Mouse (Mus musculus) telencephalon, adult 2 months (tissue): ENCODE data around the gene Gm4969.

Source experiments
- DNase-seq: peaks from one replicate; pipeline ENCODE4 v3.0.0-alpha.2; 2011; ENCODE audit warnings: low read depth, low spot score

Gene Gm4969

DNA sequence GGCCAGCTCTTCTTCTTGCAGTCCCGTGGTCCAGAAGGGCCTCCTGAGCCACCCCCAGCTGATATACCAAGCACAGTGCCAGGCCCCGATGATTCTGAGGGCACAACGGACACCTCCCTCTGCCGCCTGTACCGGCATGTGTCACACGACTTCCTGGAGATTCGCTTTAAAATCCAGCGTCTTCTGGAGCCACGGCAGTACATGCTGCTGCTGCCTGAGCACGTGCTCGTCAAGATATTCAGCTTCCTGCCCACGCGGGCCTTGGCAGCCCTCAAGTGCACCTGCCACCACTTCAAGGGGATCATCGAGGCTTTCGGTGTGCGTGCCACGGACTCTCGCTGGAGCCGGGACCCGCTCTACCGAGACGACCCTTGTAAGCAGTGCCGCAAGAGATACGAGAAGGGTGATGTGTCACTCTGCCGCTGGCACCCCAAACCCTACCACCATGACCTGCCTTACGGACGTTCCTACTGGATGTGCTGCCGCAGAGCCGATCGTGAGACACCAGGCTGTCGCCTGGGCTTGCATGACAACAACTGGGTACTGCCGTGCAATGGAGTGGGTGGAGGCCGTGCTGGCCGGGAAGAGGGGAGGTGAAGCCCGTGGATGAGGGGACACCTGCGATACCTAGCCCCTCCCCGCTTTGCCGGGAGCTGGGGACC is 18.6 kb upstream of the Gm4969 start:
- peak; percentile 53 for DNase-seq

- DNase-seq: no peak
These were observed 18.0 kb upstream of the Gm4969 start for GRCm38 (mm10) chr7:19136168-19136567.

DNA sequence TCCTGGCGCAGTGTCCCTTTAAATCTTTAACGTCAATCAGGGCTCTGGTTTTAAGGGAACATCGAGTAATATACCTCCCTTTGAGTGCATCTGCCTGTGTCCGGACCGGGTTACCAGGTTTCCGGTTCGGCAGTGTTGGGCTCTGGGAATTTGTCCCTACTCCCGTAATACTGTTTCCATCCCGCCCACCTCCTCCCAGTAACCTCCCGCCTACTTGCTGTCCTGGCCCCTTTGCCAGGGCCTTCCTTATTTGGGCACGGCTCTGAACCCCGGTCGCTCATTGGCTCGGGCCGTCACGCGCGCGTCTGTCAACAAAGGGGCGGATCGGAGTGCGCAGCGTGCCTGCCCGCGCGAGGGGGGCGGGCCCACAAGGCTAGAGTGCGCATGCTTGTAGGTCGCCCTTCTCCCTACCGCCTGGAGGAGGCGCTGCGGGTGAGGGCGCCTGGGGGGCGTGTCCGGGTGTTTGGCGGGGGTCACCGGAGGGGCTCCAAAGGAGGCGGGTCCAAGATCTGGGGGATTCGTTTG is 13.2 kb upstream of the Gm4969 start:
- peak; percentile 98 for DNase-seq

GRCm38 (mm10) chr7:19130657-19131056 is 12.5 kb upstream of the Gm4969 start:
- DNase-seq: no peak

DNA sequence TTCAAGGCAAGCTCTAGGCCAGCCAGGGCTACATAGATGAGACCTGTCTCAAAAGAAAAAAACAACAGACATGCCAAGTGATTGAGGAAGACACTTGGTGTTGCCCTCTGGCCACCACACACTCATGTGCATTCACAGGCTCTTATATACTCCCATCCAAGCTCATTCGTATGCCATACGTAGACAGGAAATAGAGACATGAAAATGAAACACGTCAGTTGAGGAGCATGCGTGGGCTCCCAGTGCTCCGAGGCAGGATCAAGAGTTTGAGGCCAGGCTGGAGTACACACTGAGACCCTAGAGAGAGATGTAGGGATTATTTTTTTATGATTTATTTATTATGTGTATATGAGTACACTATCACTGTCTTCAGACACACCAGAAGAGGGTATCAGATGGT is 11.2 kb upstream of the Gm4969 start:
- DNase-seq: no peak

DNA sequence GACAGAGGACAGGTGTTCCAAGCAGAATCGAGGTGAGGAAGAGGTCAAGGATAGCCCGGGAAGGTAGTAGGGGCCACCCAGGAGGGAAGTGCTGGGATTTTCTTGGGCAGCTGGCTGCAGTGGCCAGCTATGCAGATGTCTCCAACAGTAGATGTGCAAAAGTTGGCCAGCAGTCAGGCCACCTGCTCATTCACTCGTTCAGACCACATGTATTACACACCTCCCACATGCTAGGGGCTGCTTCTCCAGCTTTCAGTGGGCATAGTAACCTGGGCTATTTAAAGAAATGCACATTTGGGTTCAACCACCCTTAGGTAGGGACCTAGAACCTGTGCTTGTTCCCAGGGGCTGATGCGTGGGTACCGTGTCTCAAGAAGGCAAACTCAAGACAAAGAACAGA is 9.6 kb upstream of the Gm4969 start:
- no peak for DNase-seq

- no peak for DNase-seq
These were observed 6.5 kb upstream of the Gm4969 start for GRCm38 (mm10) chr7:19124713-19125112.

DNA sequence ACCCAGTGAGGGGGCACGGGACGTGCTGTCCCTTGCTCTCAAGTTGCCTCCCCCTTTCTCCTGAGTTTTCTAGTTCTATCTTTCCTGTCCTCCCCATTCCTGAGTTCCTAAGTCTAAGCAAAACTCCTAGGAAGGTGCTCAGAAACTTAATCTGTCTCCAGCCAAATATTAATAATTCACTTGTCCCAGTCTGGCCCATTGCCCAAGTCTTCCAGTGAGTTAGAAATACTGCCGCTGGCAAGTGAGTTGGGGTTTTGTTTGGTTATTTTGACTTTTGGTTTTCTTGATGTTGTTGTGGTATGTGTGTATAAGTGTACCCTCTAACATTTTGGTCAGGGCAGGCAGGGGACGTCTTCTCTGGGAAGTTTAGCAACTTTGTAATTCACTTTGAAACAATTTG is 3.5 kb upstream of the Gm4969 start:
- DNase-seq: no peak

DNA sequence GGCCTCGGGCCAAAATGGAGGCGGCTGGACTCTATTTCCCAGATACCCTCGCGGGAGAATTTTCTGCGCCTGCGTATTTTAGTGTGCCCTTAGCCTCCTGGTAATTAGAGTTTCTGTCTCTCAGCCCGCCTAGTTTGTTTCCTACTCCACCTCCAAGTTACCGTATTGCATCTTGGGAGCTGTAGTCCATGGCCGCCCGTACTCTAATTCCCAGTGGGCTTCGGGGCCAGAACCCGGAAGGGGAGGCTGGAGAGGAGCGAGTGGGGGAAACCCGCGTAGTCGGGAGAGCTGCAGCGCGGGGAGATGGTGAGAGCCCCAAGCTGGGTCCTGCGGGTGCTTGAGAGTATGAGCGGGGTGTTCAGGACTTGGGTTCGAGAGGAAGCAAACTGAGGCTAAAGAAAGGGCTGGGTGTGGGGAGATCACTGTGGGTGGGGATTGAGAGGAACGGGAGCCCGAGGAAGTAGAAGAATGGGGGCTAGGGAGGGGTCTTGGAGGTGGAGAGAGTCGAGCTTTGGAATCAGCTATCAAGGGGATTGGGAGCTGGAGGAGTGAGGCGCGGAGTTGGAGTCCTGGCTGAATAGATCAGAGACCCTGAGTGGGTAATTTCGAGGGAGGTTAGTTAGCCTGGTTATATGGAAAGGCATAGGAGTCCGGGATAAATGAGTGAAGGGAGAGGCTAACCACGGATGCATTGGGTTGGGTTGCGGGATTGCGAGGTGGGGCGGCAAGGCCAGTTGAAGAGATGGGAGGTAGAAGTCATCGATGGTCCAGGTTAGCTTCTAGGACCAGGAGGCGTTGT is 1.7 kb upstream of the Gm4969 start, which contains the start of gene Fbxo46:
Gene Fbxo46, plus strand, starts transcription at position 229 of the 799 bp plus-strand sequence.
- peak; percentile 99 for DNase-seq

GRCm38 (mm10) chr7:19119083-19119482 is 915 bp upstream of the Gm4969 start:
- DNase-seq: no peak

DNA sequence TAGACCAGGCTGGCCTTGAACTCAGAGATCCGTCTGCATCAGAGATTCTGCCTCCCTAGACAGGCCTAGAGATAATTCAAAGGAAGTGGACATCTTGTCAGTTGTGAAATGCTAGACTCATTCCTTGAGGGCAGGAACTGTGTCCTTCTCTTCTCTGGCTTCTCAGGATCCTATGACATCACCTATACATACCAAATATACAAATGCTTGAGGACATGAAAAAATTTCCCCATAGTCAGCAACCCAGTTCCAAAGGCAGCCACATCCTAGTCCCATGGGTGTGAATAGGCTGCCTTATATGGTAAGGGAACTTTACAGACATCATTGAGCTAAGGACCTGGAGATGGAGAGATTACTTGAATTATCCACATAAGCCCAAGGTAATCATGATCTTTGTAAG is 8.6 kb downstream of the Gm4969 start:
- DNase-seq: no peak

GRCm38 (mm10) chr7:19107436-19107835 is 10.7 kb downstream of the Gm4969 start:
- DNase-seq: no peak

- no peak for DNase-seq
These were observed 13.7 kb downstream of the Gm4969 start for GRCm38 (mm10) chr7:19104486-19104885.

- no peak for DNase-seq
These were observed 14.4 kb downstream of the Gm4969 start for GRCm38 (mm10) chr7:19103741-19104140.

GRCm38 (mm10) chr7:19100290-19100689 is 17.9 kb downstream of the Gm4969 start:
- DNase-seq: no peak

DNA sequence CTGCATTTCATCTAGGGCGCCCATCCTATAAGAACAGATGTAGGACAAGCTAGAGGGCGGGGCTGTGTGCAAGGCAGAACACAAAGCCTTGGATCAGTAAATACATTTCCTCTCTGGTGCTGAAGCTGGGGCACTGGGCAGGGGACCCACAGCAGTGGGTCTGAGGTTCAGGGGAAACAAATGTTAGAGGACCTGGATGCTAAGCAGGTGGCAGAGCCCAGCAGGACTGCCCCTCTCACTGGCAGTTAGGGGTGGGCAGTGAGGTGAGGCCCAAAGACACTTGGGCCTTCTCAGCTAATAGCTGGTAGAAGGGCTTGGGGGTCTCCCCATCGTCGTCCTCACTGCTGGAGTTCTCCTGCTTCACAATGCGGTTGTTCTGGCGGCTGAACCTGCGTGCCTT is 19.4 kb downstream of the Gm4969 start:
- no peak for DNase-seq

- DNase-seq: no peak
These were observed 20.3 kb downstream of the Gm4969 start for GRCm38 (mm10) chr7:19097863-19098262.

DNA sequence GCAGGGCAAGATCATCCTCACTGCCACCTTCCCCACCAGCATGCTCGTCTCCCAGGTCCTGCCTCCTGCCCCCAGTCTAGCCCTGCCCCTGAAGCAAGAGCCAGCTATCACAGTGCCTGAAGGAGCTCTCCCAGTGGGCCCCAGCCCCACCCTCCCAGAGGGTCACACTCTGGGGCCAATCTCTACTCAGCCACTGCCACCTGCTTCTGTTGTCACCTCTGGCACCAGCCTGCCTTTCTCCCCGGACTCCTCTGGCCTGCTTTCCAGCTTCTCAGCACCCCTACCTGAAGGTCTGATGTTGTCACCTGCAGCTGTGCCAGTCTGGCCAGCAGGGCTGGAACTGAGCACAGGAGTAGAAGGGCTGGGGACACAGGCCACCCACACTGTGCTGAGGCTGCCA is 21.0 kb downstream of the Gm4969 start:
- no peak for DNase-seq

DNA sequence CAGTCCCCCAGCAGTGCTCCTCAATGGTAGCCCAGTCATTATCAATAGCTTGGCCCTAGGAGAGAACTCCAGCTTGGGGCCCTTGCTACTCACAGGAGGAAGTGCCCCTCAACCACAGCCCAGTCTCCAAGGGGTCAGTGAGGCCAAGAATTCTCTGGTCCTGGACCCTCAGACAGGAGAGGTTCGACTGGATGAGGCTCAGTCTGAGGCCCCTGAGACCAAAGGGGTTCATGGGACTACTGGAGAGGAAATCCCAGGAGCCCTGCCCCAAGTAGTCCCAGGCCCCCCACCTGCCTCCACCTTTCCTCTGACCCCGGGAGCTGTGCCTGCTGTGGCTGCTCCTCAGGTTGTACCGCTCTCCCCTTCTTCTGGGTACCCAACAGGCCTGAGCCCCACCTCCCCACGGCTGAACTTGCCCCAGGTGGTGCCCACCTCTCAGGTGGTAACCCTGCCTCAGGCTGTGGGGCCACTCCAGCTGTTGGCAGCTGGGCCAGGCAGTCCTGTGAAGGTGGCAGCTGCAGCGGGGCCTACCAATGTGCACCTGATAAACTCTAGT is 21.7 kb downstream of the Gm4969 start:
- no peak for DNase-seq

DNA sequence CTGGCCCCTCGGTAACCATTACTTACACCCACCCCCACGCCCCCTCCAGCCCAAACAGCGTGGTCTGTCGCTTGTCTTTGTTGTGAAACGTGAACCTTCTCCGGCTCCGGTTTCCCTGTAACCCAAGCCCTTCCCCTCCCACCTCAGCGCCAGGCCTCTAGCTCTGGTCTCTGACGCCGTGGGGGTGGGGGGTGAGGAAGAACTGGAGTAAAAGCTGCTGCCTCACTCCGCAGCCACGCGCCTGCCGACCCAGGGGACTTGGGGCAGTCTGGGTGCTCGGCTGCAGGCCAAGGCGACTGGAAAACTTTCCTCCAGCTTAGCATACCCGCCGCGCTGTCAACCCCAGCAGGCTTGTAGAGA is 22.4 kb downstream of the Gm4969 start:
- no peak for DNase-seq

- DNase-seq: no peak
These were observed 23.1 kb downstream of the Gm4969 start for GRCm38 (mm10) chr7:19094826-19095750.

DNA sequence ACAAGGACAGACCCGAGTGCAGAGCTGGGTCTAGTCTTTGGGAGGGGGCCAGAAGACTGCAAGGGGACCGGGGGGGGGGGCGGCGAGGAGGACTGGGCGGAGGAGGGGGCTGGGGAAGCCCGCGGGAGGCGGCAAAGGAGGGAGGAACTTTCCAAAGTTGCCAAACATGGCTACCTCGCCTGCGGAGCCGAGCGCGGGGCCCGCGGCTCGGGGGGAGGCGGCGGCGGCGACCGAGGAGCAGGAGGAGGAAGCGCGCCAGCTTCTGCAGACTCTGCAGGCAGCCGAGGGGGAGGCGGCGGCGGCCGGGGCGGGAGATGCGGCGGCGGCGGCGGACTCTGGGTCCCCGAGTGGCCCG is 23.7 kb downstream of the Gm4969 start, which contains the start of gene Six5:
Gene Six5, plus strand, starts transcription at position 124 of the 355 bp plus-strand sequence.
- no peak for DNase-seq
